Comparison of ENCODE assay signal across 27 mouse cellular contexts in the genomic region with DNA sequence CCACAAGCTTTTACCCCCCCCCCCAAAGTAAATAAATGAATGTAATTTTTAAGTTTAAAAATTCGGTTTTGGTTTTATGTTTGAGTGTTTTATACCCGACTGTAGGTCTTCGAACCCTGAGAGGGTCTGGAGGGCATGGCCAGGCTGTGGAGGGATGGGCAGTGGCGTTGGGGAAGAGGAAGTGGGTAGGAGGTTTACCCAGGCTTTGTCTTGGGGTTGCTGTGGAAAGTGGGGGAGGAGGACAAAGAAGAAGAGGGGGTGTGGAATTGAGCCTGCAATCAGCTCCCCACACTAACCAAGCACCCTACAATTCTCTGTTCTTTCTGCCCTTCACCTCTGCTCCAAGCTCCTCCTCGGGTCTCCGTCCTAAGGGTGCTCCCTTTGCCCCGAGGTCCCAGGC. TPM values are rescaled to one million over a fixed set of nuclear protein-coding genes. Genes with fewer than 3 reads are reported as not detected.
"Had no signal": no experiment of that assay in that cellular context is flagged by ENCODE, and none has a peak within 500 bp of the region (broad histone marks: within the 10 kb centered on the region; RNA-seq: fewer than 3 reads in every experiment).

No protein-coding gene starts in this region.

- H3K4me2 ChIP-seq: liver, embryonic 12.5 days; lung, embryonic 14.5 days; midbrain, embryonic 12.5 days; neural tube, embryonic 12.5 days; stomach, embryonic 15.5 days had no signal

- H3K4me1 ChIP-seq: liver, embryonic 12.5 days; megakaryocyte, embryonic 14.5 days; midbrain, embryonic 12.5 days; neural tube, embryonic 12.5 days; stomach, embryonic 15.5 days had no signal

- ATAC-seq: liver, embryonic 12.5 days had no signal

- H3K9ac ChIP-seq: liver, embryonic 12.5 days; liver, embryonic 14.5 days; lung, embryonic 14.5 days; midbrain, embryonic 12.5 days; neural tube, embryonic 12.5 days; stomach, embryonic 15.5 days had no signal

- DNase-seq: lung, adult 18-20 months; lung, embryonic 14.5 days; lung, postnatal 10 days; lung, postnatal 4 days; midbrain, embryonic 14.5 days; right cerebral cortex, adult 18-20 months; right cerebral cortex, postnatal 25 days; right cerebral cortex, postnatal 4 days; thymus, adult 2 months; thymus, postnatal 25 days; thymus, postnatal 4 days had no signal

- H3K36me3 ChIP-seq: liver, embryonic 12.5 days; midbrain, embryonic 12.5 days; neural tube, embryonic 12.5 days; stomach, embryonic 15.5 days had no signal

- H3K27ac ChIP-seq: liver, embryonic 12.5 days; liver, embryonic 14.5 days; midbrain, embryonic 12.5 days; neural tube, embryonic 12.5 days; stomach, embryonic 15.5 days; stomach, postnatal 0 days had no signal

- H3K4me3 ChIP-seq: liver, embryonic 12.5 days; megakaryocyte, embryonic 14.5 days; midbrain, embryonic 12.5 days; neural tube, embryonic 12.5 days; stomach, embryonic 15.5 days had no signal

- H3K9me3 ChIP-seq: liver, embryonic 12.5 days; midbrain, embryonic 12.5 days; neural tube, embryonic 12.5 days; stomach, embryonic 15.5 days had no signal

RNA-seq across cellular contexts. Expression of a gene that starts 11.3 kb away (rescaled TPM):
- total RNA-seq: midbrain, postnatal 0 days; monocyte, adult 5-6 weeks; neutrophil, adult 5-6 weeks had no signal
- polyA plus RNA-seq: liver, embryonic 12.5 days; liver, embryonic 14.5 days; liver, embryonic 16.5 days; lung, embryonic 14.5 days; lung, embryonic 16.5 days; midbrain, embryonic 12.5 days; midbrain, embryonic 14.5 days; midbrain, postnatal 0 days; neural tube, embryonic 12.5 days; neural tube, embryonic 14.5 days; small intestine, adult 2 months; spleen, adult 2 months; stomach, embryonic 15.5 days; stomach, postnatal 0 days had no signal

RNA-seq across cellular contexts. Expression of a gene that starts 15.4 kb away (rescaled TPM):
- total RNA-seq: midbrain, postnatal 0 days; monocyte, adult 5-6 weeks; neutrophil, adult 5-6 weeks had no signal
- polyA plus RNA-seq: liver, embryonic 12.5 days; liver, embryonic 14.5 days; liver, embryonic 16.5 days; lung, embryonic 16.5 days; midbrain, embryonic 14.5 days; midbrain, postnatal 0 days; neural tube, embryonic 12.5 days; neural tube, embryonic 14.5 days; small intestine, adult 2 months; spleen, adult 2 months; stomach, embryonic 15.5 days; stomach, postnatal 0 days; urinary bladder, adult 2 months had no signal

RNA-seq across cellular contexts. Expression of a gene that starts 26.1 kb away (rescaled TPM):
- total RNA-seq: monocyte, adult 5-6 weeks had no signal
